Mouse (Mus musculus) natural killer cell, adult 2 months (primary cell): ENCODE results near the gene Gm21721.
"Not testable (repeated sequence)": the region's sequence is repeated elsewhere in the genome, so short reads cannot be mapped to it uniquely, and the experiment has no call there.

Experiments used
- DNase-seq, 2 experiments: peaks; one replicate each; pipeline ENCODE4 v3.0.0; 2022; ENCODE audit warnings: low spot score in 2 of 2

The Gm21721 gene

DNA sequence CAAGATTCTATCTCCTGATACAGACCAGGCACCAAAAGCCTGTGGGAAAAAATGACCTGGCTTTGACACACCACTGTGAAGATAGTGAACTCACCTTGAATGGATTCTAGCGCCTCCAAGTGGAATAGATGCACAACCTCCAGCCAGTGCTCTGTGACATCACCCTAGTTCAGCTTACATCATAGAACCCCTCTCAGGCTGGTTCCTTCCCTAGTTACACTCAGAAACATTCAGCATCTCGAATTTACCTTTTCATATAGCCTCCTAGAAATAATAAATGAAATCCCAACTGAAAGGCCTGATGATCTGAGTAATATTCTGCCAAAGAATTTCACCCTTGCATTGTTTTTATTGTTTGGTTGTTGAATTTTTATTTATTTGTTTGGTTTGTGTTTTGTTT lies at the start of gene Gm21721:
Gene Gm21721 (minus strand): TSS at position 101 of the 400 bp plus-strand sequence.
- not testable (repeated sequence) for DNase-seq
